Comparison of ENCODE assay signal across 12 mouse cellular contexts in genomic region chr6:136542105-136542504, GRCm38 (mm10). TPM values are rescaled to one million over a fixed set of nuclear protein-coding genes. Genes with fewer than 3 reads are reported as not detected.
DNase-seq lines count a peak whose midpoint lies in the region; ATAC-seq lines count a peak whose summit lies in the region.
"Had no signal": no experiment of that assay in that cellular context is flagged by ENCODE, and none has a peak within 500 bp of the region (broad histone marks: within the 10 kb centered on the region; RNA-seq: fewer than 3 reads in every experiment).

No protein-coding gene starts in this region.

- peaks cover 6% of the 10 kb centered on the region for H3K36me3 ChIP-seq in heart, embryonic 11.5 days (ENCODE audit: control insufficient read depth, insufficient read depth, low read length)
- peaks cover 51% of the 10 kb centered on the region for H3K36me3 ChIP-seq in megakaryocyte, embryonic 14.5 days (replicated peaks; ENCODE audit: low read length)
- peaks cover 5% of the 10 kb centered on the region; the same call in 1 of the 2 replicates for H3K36me3 ChIP-seq in hindbrain, embryonic 15.5 days
- no peaks in the 10 kb centered on the region for H3K36me3 ChIP-seq in neural tube, embryonic 14.5 days (ENCODE audit: control insufficient read depth, insufficient read depth, low read length)

- no peak for ATAC-seq in heart, embryonic 11.5 days (replicated peaks; ENCODE audit: insufficient number of reproducible peaks, low FRiP score, low TSS enrichment)
- no peak for ATAC-seq in megakaryocyte, adult 5-6 weeks (ENCODE audit: poor library complexity, severe bottlenecking)
- no peak for ATAC-seq in hindbrain, embryonic 15.5 days (ENCODE audit: low FRiP score, low read depth)
- no peak for ATAC-seq in neural tube, embryonic 14.5 days (ENCODE audit: low read depth)
- ATAC-seq: intestine, embryonic 16.5 days had no signal

- whole genome bisulfite sequencing in heart, embryonic 11.5 days (ENCODE audit: insufficient replicate concordance) = 82% methylated on average over 1 of the region's 1 CpGs
- 73% methylated on average over 1 of the region's 1 CpGs for WGBS in hindbrain, embryonic 15.5 days
- 72% methylated on average over 1 of the region's 1 CpGs for WGBS in neural tube, embryonic 14.5 days

- H3K9me3 ChIP-seq in heart, embryonic 11.5 days (replicated peaks; ENCODE audit: control insufficient read depth, low read length) = no peaks in the 10 kb centered on the region
- no peaks in the 10 kb centered on the region for H3K9me3 ChIP-seq in megakaryocyte, embryonic 14.5 days
- no peaks in the 10 kb centered on the region for H3K9me3 ChIP-seq in hindbrain, embryonic 15.5 days
- no peaks in the 10 kb centered on the region for H3K9me3 ChIP-seq in neural tube, embryonic 14.5 days (ENCODE audit: control insufficient read depth, low read length)
- H3K9me3 ChIP-seq: liver, embryonic 13.5 days had no signal

- no peak overlapping the region for H3K4me3 ChIP-seq in heart, embryonic 11.5 days (ENCODE audit: low read depth, low read length)
- H3K4me3 ChIP-seq in megakaryocyte, embryonic 14.5 days (replicated peaks) = peak overlapping the region; percentile 21
- no peak overlapping the region for H3K4me3 ChIP-seq in hindbrain, embryonic 15.5 days
- no peak overlapping the region for H3K4me3 ChIP-seq in neural tube, embryonic 14.5 days (ENCODE audit: low read depth, low read length)
- H3K4me3 ChIP-seq: liver, embryonic 13.5 days had no signal

- H3K27me3 ChIP-seq in heart, embryonic 11.5 days (ENCODE audit: control insufficient read depth, insufficient read depth, low read length) = no peaks in the 10 kb centered on the region
- no peaks in the 10 kb centered on the region for H3K27me3 ChIP-seq in megakaryocyte, embryonic 14.5 days (replicated peaks)
- H3K27me3 ChIP-seq in hindbrain, embryonic 15.5 days = no peaks in the 10 kb centered on the region
- H3K27me3 ChIP-seq in neural tube, embryonic 14.5 days (ENCODE audit: control insufficient read depth, insufficient read depth, low read length) = no peaks in the 10 kb centered on the region
- H3K27me3 ChIP-seq: liver, embryonic 13.5 days had no signal

- H3K4me2 ChIP-seq in heart, embryonic 11.5 days = no peak overlapping the region
- no peak overlapping the region for H3K4me2 ChIP-seq in hindbrain, embryonic 15.5 days
- no peak overlapping the region; the same call in 1 of the 2 replicates for H3K4me2 ChIP-seq in neural tube, embryonic 14.5 days (ENCODE audit: low read depth, low read length)
- H3K4me2 ChIP-seq: liver, embryonic 13.5 days had no signal

- H3K4me1 ChIP-seq in heart, embryonic 11.5 days (ENCODE audit: control insufficient read depth, insufficient read depth, low read length) = peaks cover 18% of the 10 kb centered on the region
- peaks cover 68% of the 10 kb centered on the region for H3K4me1 ChIP-seq in megakaryocyte, embryonic 14.5 days
- peaks cover 38% of the 10 kb centered on the region for H3K4me1 ChIP-seq in hindbrain, embryonic 15.5 days (replicated peaks)
- H3K4me1 ChIP-seq in neural tube, embryonic 14.5 days (ENCODE audit: control insufficient read depth, insufficient read depth, low read length) = peaks cover 21% of the 10 kb centered on the region

- H3K27ac ChIP-seq in heart, embryonic 11.5 days (ENCODE audit: low read depth, low read length) = peak overlapping the region; percentile 66; the same call in 1 of the 2 replicates
- peak overlapping the region; percentile 75 for H3K27ac ChIP-seq in hindbrain, embryonic 15.5 days (replicated peaks)
- peak overlapping the region; percentile 81 for H3K27ac ChIP-seq in neural tube, embryonic 14.5 days (ENCODE audit: low read depth, low read length)
- H3K27ac ChIP-seq: liver, embryonic 13.5 days had no signal

- intact Hi-C loops in heart, postnatal 10 days (cut with DNase I) = no loop called here

- DNase-seq in heart, postnatal 10 days = no peak
- no peak for DNase-seq in ovary, postnatal 14 days (ENCODE audit: low spot score)
- DNase-seq in layer of hippocampus, postnatal 10 days (ENCODE audit: low spot score in 2 of 2) = no peak
- DNase-seq: adrenal gland, adult 2 months; liver, embryonic 13.5 days; thymus, postnatal 4 days had no signal

- H3K9ac ChIP-seq in heart, embryonic 11.5 days (ENCODE audit: low read depth, low read length) = no peak overlapping the region
- H3K9ac ChIP-seq in hindbrain, embryonic 15.5 days = no peak overlapping the region
- H3K9ac ChIP-seq in neural tube, embryonic 14.5 days (replicated peaks; ENCODE audit: low read depth, low read length) = no peak overlapping the region
- H3K9ac ChIP-seq: liver, embryonic 13.5 days had no signal

RNA-seq across cellular contexts. Expression of gene Atf7ip, which starts 36.1 kb away (rescaled TPM):
- polyA plus RNA-seq in heart, embryonic 11.5 days (2014; fragmentation: Nextera tagmentation; extraction: Ambion mirVana) = 43.1 and 49.7 TPM in 2 replicates
- 100 to 1,000 TPM in 1 of 2 experiments, 10 to 100 TPM in 1; 93.8 to 103 TPM for total RNA-seq in heart, postnatal 10 days (2021)
- polyA plus RNA-seq in megakaryocyte, embryonic 14.5 days (2012; ENCODE audit: insufficient read depth, low replicate concordance) = 4.6 and 12.1 TPM in 2 replicates
- total RNA-seq in megakaryocyte, adult 5-6 weeks (2015) = 101 and 129 TPM in 2 replicates
- total RNA-seq in megakaryocyte, adult 5-6 weeks (2017) = 80.1 and 84.8 TPM in 2 replicates
- polyA plus RNA-seq in hindbrain, embryonic 15.5 days (2015; fragmentation: Nextera tagmentation; extraction: Ambion mirVana) = 36.1 and 43.7 TPM in 2 replicates
- 49.2 and 59.5 TPM in 2 replicates for polyA plus RNA-seq in neural tube, embryonic 14.5 days (2014; fragmentation: Nextera tagmentation; extraction: Ambion mirVana)
- 100 to 1,000 TPM; 139 to 148 TPM for total RNA-seq in layer of hippocampus, postnatal 10 days (2021)
